Mouse (Mus musculus): ENCODE results near the gene Zfp94. TPM values are rescaled to one million over a fixed set of nuclear protein-coding genes. Genes with fewer than 3 reads are reported as not detected.

Zfp94 gene
- total RNA-seq, 2 experiments from 2014 or later: 1.8 to 2.5 TPM

Small RNA genes lying within 50 kb of the gene (microRNA-seq; reads per million reads assigned to microRNA genes)
- not detected for gene Gm27592

Other genes starting within 250 kb of the Zfp94 start
- gene Zfp180, start 234.7 kb downstream of the Zfp94 start, total RNA-seq (2021): 10 to 100 TPM; 12.6 to 13.5 TPM
- 1 to 10 TPM; 3.2 to 4.2 TPM for gene Zfp112, start 204.4 kb downstream of the Zfp94 start, total RNA-seq (2021)
- gene Zfp235, start 182.5 kb downstream of the Zfp94 start, total RNA-seq (2021): 1 to 10 TPM; 5.1 to 5.5 TPM
- gene Zfp114, start 141.6 kb downstream of the Zfp94 start, total RNA-seq (2021): under 1 TPM; 0.14 to 0.44 TPM
- gene Zfp111, start 105.2 kb downstream of the Zfp94 start, total RNA-seq (2021): 1 to 10 TPM; 3.6 to 4.0 TPM
- 1 to 10 TPM; 1.7 to 2.1 TPM for gene Zfp109, start 79.1 kb downstream of the Zfp94 start, total RNA-seq (2021)
- gene Zfp108, start 61.9 kb downstream of the Zfp94 start, total RNA-seq (2021): 1 to 10 TPM; 1.7 to 1.8 TPM
- gene Zfp93, start 46.2 kb downstream of the Zfp94 start, total RNA-seq (2021): 1 to 10 TPM; 3.2 to 3.7 TPM
- 1 to 10 TPM; 3.1 to 4.5 TPM for gene Zfp61, start 15.4 kb downstream of the Zfp94 start, total RNA-seq (2021)
- gene Tescl, start 17.3 kb upstream of the Zfp94 start, total RNA-seq (2021): not detected
- gene Lypd5, start 32.5 kb upstream of the Zfp94 start, total RNA-seq (2021): not detected
- gene Kcnn4, start 53.6 kb upstream of the Zfp94 start, total RNA-seq (2021): under 1 TPM; 0.70 to 0.81 TPM
- 1 to 10 TPM; 7.6 TPM for gene Smg9, start 83.0 kb upstream of the Zfp94 start, total RNA-seq (2021)
- gene Irgc1, start 135.6 kb upstream of the Zfp94 start, total RNA-seq (2021): not detected
- 1 to 10 TPM; 2.1 to 2.2 TPM for gene Plaur, start 145.8 kb upstream of the Zfp94 start, total RNA-seq (2021)
- gene Cadm4, start 165.4 kb upstream of the Zfp94 start, total RNA-seq (2021): 10 to 100 TPM; 13.1 to 13.9 TPM
- 10 to 100 TPM; 15.1 to 15.6 TPM for gene Zfp428, start 190.3 kb upstream of the Zfp94 start, total RNA-seq (2021)
- not detected for gene AC161166.1, start 195.8 kb upstream of the Zfp94 start, total RNA-seq (2021)
- 10 to 100 TPM; 15.7 to 18.2 TPM for gene Irgq, start 214.0 kb upstream of the Zfp94 start, total RNA-seq (2021)
- not detected for gene Pinlyp, start 229.5 kb upstream of the Zfp94 start, total RNA-seq (2021)
- 10 to 100 TPM; 27.8 to 27.9 TPM for gene Xrcc1, start 229.6 kb upstream of the Zfp94 start, total RNA-seq (2021)